Mouse (Mus musculus): Measurements from ENCODE around the gene Zic3. TPM values are rescaled to one million over a fixed set of nuclear protein-coding genes. Genes with fewer than 3 reads are reported as not detected.

Gene Zic3
- polyA plus RNA-seq (2015; fragmentation: Nextera tagmentation; extraction: Ambion mirVana) = 17.4 and 23.2 TPM in 2 replicates

GRCm38 (mm10) chrX:58022400-58022799 is at the start of gene Zic3:
Gene Zic3 (plus strand): TSS chrX:58022700.
- Histone ChIP-seq H3K4me2 (no peak within 1 kb of the TSS), H3K4me1 (replicated peaks) (no peaks in the 10 kb centered on the region), H3K4me3 (no peak within 1 kb of the TSS), H3K36me3 (no peaks in the 10 kb centered on the region), H3K27ac (no peak within 1 kb of the TSS), H3K9ac (no peak within 1 kb of the TSS), H3K9me3 (no peaks in the 10 kb centered on the region), H3K27me3 (peaks cover 64% of the 10 kb centered on the region)
- no peak for ATAC-seq (ENCODE audit: low FRiP score)
- WGBS = 96% methylated on average over 2 of the region's 2 CpGs

DNA sequence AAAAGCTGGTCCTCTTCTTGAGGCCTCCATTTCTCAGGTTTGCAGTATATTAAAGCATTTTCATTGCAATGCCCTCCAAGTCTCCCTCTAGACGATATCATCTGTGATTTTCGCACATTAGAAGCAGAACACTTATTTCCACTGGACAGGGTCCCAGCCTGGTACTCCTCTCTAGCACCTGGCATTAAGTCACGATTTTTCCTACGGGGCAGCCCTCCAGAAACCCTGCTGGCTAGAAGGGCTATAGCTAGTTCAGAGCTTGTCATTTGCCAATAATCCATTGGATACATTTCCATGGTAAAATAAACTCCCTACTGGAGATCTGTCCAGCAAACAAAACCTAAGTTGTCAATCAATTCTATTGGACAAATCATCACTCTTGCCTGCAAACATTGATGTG is 40.1 kb upstream of the Zic3 start:
- no peak overlapping the region for H3K4me3 ChIP-seq
- H3K27ac ChIP-seq = no peak overlapping the region
- H3K4me1 ChIP-seq (replicated peaks) = no peaks in the 10 kb centered on the region
- no peaks in the 10 kb centered on the region for H3K9me3 ChIP-seq
- no peak overlapping the region for H3K4me2 ChIP-seq
- ATAC-seq (ENCODE audit: low FRiP score) = no peak
- H3K27me3 ChIP-seq = no peaks in the 10 kb centered on the region
- WGBS = 81% methylated on average over 4 of the region's 4 CpGs
- no peak overlapping the region for H3K9ac ChIP-seq
- no peaks in the 10 kb centered on the region for H3K36me3 ChIP-seq

DNA sequence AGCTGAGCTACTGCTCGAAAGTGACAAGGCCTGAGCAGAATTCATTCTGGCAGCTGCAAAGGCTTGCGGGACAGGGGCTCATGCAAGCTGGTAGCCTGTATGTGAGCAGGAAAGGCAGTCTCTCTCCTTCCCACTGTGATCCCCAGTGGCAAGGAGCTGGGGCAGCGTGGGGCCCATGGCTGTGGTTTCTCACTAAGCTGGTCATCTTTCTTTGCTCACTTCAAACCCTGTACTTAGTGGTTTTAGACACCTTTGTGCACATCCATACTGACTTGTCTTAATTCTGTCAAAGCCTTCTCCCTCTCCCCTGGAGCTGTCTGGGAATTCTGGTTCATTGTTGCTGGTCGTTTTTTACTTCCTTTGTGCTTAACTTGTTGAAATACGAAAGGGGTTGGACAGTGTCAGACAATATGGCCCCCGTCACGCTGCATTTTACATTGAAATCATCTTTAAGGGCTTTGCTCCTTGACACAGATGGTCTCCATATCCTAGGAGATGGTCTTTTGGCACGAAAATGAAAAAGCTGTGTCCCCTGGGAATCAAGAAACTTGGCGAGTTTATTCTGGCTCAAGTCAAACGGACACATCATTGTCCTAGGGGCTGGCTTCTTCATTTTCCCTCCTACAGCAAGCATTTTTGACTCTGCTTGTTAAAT is 34.9 kb upstream of the Zic3 start:
- Histone ChIP-seq H3K4me3 (no peak overlapping the region), H3K27me3 (no peaks in the 10 kb centered on the region), H3K4me1 (replicated peaks) (no peaks in the 10 kb centered on the region), H3K36me3 (no peaks in the 10 kb centered on the region), H3K4me2 (no peak overlapping the region), H3K27ac (no peak overlapping the region), H3K9ac (no peak overlapping the region), H3K9me3 (no peaks in the 10 kb centered on the region)
- ATAC-seq (ENCODE audit: low FRiP score) = no peak
- 24% methylated on average over 10 of the region's 10 CpGs for WGBS

- 69% methylated on average over 5 of the region's 5 CpGs for WGBS
Measured at GRCm38 (mm10) chrX:58013391-58013790, 9.1 kb upstream of the Zic3 start.

DNA sequence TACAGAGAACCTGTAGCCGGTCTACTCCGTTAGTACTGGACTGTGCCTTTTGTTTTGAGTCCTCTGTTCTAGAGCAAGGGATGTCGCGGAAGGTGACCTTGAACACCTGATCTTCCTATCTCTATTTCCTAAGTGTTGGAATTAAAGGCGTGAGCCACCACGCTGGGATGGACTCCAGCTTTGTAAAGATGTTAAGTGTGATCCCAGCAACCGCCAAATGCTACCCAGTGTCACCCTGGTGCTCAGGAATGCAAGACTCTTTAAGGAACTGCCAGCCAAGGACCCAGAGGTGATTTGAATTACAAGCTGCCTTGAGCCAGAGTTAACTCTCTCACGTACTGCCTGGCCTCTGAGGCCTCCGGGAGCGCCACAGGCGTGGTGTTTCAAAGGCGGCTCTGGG is 8.4 kb upstream of the Zic3 start:
- 25% methylated on average over 12 of the region's 12 CpGs for WGBS
- no peak for ATAC-seq (ENCODE audit: low FRiP score)
- Histone ChIP-seq H3K27me3 (peaks cover 53% of the 10 kb centered on the region), H3K36me3 (no peaks in the 10 kb centered on the region), H3K9me3 (no peaks in the 10 kb centered on the region), H3K4me2 (no peak overlapping the region), H3K9ac (no peak overlapping the region), H3K4me1 (replicated peaks) (0 out of 2 replicates have a peak, but pooled peaks cover 9% of the 10 kb centered on the region), H3K27ac (no peak overlapping the region), H3K4me3 (no peak overlapping the region)

More at GRCm38 (mm10) chrX:58013391-58013790, 9.1 kb upstream of the Zic3 start:
- no peak overlapping the region for H3K4me2 ChIP-seq
- no peak overlapping the region for H3K4me3 ChIP-seq
- 0 out of 2 replicates have a peak, but pooled peaks cover 9% of the 10 kb centered on the region for H3K4me1 ChIP-seq (replicated peaks)
- peaks cover 50% of the 10 kb centered on the region for H3K27me3 ChIP-seq
- no peaks in the 10 kb centered on the region for H3K9me3 ChIP-seq
- no peak overlapping the region for H3K9ac ChIP-seq
- no peaks in the 10 kb centered on the region for H3K36me3 ChIP-seq
- ATAC-seq (ENCODE audit: low FRiP score) = no peak
- no peak overlapping the region for H3K27ac ChIP-seq

DNA sequence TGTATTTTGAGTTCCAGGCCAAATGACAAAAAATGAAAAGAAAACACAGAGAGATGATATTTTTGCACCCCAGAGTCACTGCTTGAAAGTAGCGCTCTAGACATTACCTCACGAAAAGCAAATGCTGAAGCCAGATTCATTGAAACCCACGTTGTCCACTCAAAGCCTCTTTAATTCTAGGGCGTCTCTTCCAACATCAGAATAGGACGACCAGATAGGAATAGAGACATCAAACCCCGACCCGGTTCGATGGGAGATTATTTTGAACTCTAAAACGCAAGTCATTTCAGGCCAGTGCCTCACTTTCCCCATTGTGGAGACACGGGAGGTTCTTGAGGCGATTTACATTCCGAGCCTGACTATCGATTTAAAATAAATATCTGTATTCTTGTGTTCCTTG is 7.7 kb upstream of the Zic3 start:
- Histone ChIP-seq H3K36me3 (no peaks in the 10 kb centered on the region), H3K4me2 (no peak overlapping the region), H3K27me3 (peaks cover 53% of the 10 kb centered on the region), H3K4me1 (replicated peaks) (0 out of 2 replicates have a peak, but pooled peaks cover 9% of the 10 kb centered on the region), H3K27ac (no peak overlapping the region), H3K4me3 (no peak overlapping the region), H3K9ac (no peak overlapping the region), H3K9me3 (no peaks in the 10 kb centered on the region)
- WGBS = 26% methylated on average over 13 of the region's 13 CpGs
- ATAC-seq (ENCODE audit: low FRiP score) = no peak

GRCm38 (mm10) chrX:58015336-58015945 is 7.1 kb upstream of the Zic3 start:
- Histone ChIP-seq H3K9me3 (no peaks in the 10 kb centered on the region), H3K27me3 (peaks cover 56% of the 10 kb centered on the region), H3K4me3 (peak overlapping the region; percentile 8; the same call in 1 of the 2 replicates), H3K4me2 (peak overlapping the region; percentile 34), H3K4me1 (replicated peaks) (0 out of 2 replicates have a peak, but pooled peaks cover 9% of the 10 kb centered on the region), H3K27ac (no peak overlapping the region), H3K9ac (no peak overlapping the region), H3K36me3 (no peaks in the 10 kb centered on the region)
- 17% methylated on average over 29 of the region's 29 CpGs for WGBS
- ATAC-seq (ENCODE audit: low FRiP score) = no peak

DNA sequence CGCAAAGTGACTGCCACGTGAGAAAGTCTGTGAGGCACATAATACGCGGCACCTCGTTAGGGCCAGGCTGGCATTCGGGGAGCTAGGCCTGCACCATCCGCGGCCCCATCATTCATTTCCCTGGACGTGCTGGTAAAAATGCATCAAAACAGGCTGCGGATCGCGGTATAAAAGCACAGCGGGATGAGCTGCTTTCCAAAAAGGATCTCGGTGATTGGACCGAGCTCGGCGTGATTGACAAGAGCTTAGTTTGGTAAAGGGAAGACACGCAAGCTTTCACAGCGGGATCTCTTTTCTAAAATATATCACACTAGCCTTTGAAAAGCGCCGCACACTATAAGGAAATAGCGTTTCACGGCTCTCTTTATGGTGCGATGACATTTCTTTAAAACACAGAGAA is 3.8 kb upstream of the Zic3 start:
- H3K9ac ChIP-seq = no peak overlapping the region
- H3K4me3 ChIP-seq = peak overlapping the region; percentile 22; the same call in 1 of the 2 replicates
- peak; percentile 62 for ATAC-seq (ENCODE audit: low FRiP score)
- H3K27ac ChIP-seq = no peak overlapping the region
- H3K27me3 ChIP-seq = peaks cover 71% of the 10 kb centered on the region
- no peaks in the 10 kb centered on the region for H3K36me3 ChIP-seq
- no peaks in the 10 kb centered on the region for H3K9me3 ChIP-seq
- peak overlapping the region; percentile 44 for H3K4me2 ChIP-seq
- 0 out of 2 replicates have a peak, but pooled peaks cover 9% of the 10 kb centered on the region for H3K4me1 ChIP-seq (replicated peaks)
- WGBS = 12% methylated on average over 24 of the region's 24 CpGs

- H3K4me1 ChIP-seq (replicated peaks) = 0 out of 2 replicates have a peak, but pooled peaks cover 9% of the 10 kb centered on the region
- H3K4me2 ChIP-seq = peak overlapping the region; percentile 44
- peak overlapping the region; percentile 22 for H3K4me3 ChIP-seq
- whole genome bisulfite sequencing = 13% methylated on average over 33 of the region's 33 CpGs
- H3K9ac ChIP-seq = no peak overlapping the region
- H3K36me3 ChIP-seq = no peaks in the 10 kb centered on the region
- H3K9me3 ChIP-seq = no peaks in the 10 kb centered on the region
- peaks cover 69% of the 10 kb centered on the region for H3K27me3 ChIP-seq
- 0 out of 2 replicates have a peak overlapping the region, but pooled peaks have one; percentile 18 for H3K27ac ChIP-seq
- peak; percentile 81 for ATAC-seq (ENCODE audit: low FRiP score)
Measured at GRCm38 (mm10) chrX:58019257-58019953, 3.1 kb upstream of the Zic3 start.

DNA sequence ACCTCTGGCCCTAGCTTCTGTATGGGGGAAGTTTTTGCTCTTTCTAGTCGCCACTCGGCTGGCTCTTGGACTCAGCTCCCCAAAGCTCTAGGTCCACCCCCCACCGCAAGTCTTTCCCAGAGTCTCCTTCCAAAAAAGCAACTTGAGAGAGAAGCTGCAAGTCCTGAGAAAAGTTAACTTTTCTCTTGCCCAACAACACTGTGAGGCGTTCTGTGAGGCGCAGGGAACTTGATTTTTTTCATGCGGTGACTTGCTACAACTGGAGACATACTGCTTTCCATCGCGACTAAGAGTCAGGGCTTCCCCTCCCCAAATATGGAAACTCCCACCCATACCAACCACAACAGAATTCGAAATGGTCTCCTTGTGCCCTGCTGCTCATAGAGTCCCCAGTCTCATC is 5.1 kb downstream of the Zic3 start:
- Histone ChIP-seq H3K36me3 (no peaks in the 10 kb centered on the region), H3K9ac (no peak overlapping the region), H3K27ac (no peak overlapping the region), H3K4me1 (replicated peaks) (no peaks in the 10 kb centered on the region), H3K27me3 (peaks cover 43% of the 10 kb centered on the region), H3K4me3 (no peak overlapping the region), H3K4me2 (0 out of 2 replicates have a peak overlapping the region, but pooled peaks have one; percentile 32), H3K9me3 (no peaks in the 10 kb centered on the region)
- WGBS = 16% methylated on average over 9 of the region's 9 CpGs
- no peak for ATAC-seq (ENCODE audit: low FRiP score)

DNA sequence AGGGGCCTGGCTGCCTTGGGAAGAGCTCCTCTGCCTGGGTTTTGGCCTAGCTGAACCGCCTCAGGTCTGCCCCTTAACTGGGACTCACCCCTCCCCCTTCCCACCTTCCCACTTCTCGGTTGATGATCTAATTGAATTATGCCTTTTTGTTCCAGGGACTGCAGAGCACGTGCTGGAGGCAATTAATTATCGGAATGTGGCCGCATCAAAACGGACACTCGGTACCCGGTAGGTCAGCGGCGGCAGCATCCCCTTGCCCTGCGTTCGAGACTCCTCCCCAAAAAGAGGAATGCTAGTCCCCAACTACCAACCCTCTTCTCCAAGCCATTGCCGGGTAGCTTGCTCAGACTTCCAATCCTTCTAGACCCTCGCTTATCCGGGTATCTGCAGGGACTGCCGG is 5.6 kb downstream of the Zic3 start:
- H3K9ac ChIP-seq = no peak overlapping the region
- peak overlapping the region; percentile 32 for H3K4me2 ChIP-seq
- no peak for ATAC-seq (ENCODE audit: low FRiP score)
- peaks cover 40% of the 10 kb centered on the region for H3K27me3 ChIP-seq
- no peaks in the 10 kb centered on the region for H3K9me3 ChIP-seq
- 11% methylated on average over 16 of the region's 16 CpGs for WGBS
- no peak overlapping the region for H3K27ac ChIP-seq
- H3K4me3 ChIP-seq = peak overlapping the region; percentile 12; the same call in 1 of the 2 replicates
- no peaks in the 10 kb centered on the region for H3K4me1 ChIP-seq (replicated peaks)
- H3K36me3 ChIP-seq = no peaks in the 10 kb centered on the region

- Histone ChIP-seq H3K4me3 (no peak overlapping the region), H3K9me3 (no peaks in the 10 kb centered on the region), H3K36me3 (no peaks in the 10 kb centered on the region), H3K4me2 (0 out of 2 replicates have a peak overlapping the region, but pooled peaks have one; percentile 10), H3K9ac (no peak overlapping the region), H3K4me1 (replicated peaks) (no peaks in the 10 kb centered on the region), H3K27ac (no peak overlapping the region), H3K27me3 (peaks cover 35% of the 10 kb centered on the region)
- no peak for ATAC-seq (ENCODE audit: low FRiP score)
- WGBS = 24% methylated on average over 8 of the region's 8 CpGs
Measured at GRCm38 (mm10) chrX:58028858-58029257, 6.4 kb downstream of the Zic3 start.
